Mouse (Mus musculus) layer of hippocampus, postnatal 14 days (tissue): ENCODE results near the gene Gm10181. TPM values are rescaled to one million over a fixed set of nuclear protein-coding genes. Genes with fewer than 3 reads are reported as not detected.
"Not testable (repeated sequence)": the region's sequence is repeated elsewhere in the genome, so short reads cannot be mapped to it uniquely, and the experiment has no call there.

ENCODE experiments used
- DNase-seq, 2 experiments: peaks; one replicate each; pipeline ENCODE4 v3.0.0; 2021 to 2022; ENCODE audit warnings: low spot score in 2 of 2, mixed read lengths in 1 of 2
- long read RNA-seq, 2 experiments: library from polyadenylated mRNA; stranded (forward); transcript quantifications; one replicate each; pipeline ENCODE4 v2.0.0; 2021
- total RNA-seq, 2 experiments: library from RNA; stranded (reverse); gene quantifications; 2 replicates each; pipeline ENCODE4 v1.2.3; 2021

Gm10181 gene
- total RNA-seq, result not detected
- long read RNA-seq, experiment 1, result 0 reads
- long read RNA-seq, experiment 2, result 0 reads

DNA sequence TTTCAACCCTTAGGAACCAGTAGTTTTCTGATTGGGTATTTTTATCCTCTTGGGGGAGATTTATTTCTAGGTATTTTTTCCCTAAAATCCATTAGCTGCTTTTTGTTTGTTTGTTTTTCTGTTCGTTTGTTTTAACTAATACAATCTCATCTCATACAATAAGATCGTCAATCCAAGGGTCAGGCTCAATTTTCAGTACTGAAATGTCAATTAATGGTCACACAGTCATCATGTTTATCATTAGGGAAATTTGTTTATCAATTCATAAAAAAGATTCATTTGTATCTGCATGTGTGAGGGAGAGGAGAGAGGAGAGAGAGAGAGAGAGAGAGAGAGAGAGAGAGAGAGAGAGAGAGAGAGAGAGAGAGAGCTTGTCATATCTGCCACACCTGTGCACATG lies at the start of gene Gm10181:
TSS of gene Gm10181 (plus strand) at position 301 of the 400 bp plus-strand sequence.
- no peak for DNase-seq

DNA sequence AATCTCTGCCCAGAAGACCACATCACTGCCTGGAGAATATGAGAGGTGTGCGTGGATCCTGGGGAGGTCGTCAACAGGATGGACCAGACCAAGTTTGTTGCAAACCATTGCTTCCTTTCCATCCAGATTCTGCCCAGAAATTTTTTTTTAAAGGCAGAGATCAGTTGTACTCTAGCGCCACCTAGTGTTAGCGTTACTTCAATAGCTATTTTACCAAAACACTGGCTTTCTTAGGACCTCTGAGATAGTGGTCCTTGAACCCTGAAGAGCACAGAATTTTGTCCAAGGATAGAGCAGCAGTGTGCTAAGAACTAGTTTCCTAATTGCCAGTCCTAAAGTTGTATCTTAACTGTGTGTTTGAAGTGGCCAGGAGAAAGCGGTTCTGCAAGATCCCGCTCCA lies 47.6 kb upstream of the Gm10181 start:
- DNase-seq, result peak; percentile 19 to 67

DNA sequence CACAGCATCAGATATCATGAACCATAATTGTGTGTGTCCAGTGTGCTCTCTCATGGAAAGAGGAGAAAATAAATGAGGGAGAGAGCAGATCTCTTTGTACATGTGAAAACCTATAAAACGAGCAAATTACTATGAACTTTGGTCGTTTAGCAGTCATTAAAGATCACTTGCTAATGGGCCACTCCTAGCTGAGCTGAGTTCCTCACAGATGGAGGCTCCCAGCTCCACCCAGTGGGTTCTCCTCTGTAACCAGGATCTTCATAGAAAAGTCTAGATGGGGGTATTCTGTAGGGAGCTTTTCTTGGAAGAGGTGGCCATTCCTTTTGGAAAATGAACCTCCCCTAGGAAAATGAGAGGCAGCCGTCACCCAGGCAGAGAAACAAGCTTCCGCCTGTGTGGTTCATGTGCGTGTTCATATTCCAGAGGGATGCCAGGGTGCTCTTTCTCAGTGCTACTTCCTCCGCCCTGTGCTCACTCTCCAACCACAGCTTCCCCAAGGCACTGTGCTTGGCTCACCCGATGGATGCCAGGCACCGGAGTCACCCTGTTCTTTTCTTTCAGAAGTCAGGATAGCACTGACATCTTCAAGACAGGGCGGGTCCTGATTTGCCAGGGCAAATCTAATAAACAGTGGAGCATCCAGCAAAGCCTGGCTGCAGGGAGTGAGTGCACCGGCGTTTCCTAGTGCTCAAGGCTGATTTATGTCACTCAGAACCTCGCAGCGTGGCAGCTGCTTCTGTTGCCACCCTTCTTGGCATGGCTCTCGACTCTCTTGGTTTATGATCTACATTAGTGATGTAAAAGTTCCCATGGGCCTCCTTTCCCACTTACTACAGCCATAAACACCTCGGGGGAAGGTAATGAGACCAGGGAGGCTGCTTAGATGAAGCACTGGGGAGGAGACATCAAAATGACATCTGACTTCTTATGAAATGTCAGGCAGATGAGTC lies 46.8 kb upstream of the Gm10181 start:
- DNase-seq, result no peak

GRCm38 (mm10) chr9:25044325-25044724 lies 44.9 kb upstream of the Gm10181 start:
- DNase-seq, result no peak

DNA sequence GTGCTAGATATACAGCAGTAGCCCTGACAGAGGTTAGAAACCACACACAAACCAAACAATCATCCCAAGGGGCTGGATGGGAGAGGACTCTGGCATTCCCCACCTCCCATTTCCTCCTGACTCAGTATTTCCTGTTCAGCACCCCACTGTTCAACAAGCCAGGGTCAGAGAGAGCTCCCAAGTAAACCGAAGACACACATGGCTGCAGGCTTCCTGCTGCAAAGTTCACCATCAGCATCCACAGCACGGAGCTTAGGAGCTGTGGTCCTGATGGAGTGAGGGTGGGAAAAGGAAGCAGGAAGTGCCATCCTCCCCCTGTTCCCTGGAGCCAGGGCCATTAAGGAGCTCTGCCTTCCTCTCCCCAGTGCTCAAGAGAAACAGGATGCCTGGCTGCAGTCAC lies 40.9 kb upstream of the Gm10181 start:
- no peak for DNase-seq

- DNase-seq, result no peak
Observed at GRCm38 (mm10) chr9:25048940-25049339, 40.3 kb upstream of the Gm10181 start.

DNA sequence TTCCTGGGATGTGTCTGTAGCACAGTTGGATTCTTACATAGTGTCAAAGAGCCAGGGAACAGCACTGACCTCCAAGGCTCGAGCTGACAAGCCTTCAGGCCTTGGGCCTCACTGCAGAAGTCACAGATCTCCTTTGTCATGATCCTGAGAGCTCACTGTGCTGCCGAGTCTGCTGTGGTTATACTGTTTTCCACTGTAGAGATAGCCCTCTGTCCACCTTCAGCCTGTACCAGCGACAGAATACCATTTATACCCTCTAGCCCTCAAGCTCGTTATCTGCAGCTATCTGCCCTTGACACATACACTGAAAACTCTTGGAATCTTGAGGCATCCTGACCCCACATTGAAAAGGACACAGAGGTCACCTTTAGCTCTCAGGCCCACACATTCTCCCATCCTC lies 37.3 kb upstream of the Gm10181 start:
- no peak for DNase-seq

DNA sequence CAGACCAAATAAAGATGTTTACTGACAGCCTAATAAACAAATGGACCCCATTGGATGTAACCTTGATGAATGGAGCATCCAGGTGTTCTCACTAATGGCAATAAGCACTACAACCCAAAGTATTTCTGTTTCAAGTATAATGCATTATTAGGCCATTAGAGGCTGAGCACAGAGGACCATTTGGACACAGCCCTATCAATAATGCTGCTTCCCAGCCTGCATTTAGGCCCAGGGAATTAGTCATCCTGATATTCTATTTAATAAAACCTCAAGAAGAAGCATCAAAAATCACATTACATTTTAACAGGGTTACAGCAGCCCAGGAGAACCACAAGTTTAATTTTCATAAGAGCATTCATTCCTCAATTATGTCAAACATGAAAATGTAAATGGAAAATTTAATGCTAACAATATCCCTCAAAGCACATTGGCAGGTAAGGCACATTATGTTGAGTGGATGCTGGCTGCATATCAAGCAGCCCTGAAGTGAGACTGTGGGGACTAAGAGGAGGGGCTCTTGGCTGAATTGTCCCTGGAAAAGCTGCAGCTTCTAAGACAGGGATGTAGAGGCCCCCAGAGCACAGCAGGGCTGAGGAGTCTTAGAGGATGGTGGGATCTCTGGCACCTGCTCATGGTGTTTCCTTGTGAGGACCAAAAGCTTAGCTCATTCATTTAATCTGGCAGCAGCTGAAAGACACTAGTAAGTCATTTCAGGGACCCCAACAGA lies 33.4 kb upstream of the Gm10181 start:
- DNase-seq, result no peak

DNA sequence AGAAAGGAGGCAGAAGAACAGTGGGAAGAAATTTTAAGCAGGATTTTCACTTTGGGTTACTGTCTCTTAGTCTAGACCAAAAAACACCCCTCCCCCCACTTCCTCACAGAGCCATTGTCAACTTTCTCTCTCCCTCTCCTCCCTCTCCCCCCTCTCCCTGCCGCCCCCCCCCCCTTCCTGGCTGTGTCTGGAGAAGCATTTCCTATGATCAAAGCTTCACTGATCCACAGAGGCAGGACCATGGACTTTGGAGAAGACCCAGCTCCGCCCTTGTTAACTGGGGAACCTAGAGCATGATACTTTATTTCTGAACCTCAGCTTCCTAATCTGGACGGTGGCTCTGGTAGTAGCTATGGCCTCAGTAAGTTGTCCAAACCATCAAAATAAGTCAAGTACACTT lies 30.5 kb upstream of the Gm10181 start:
- DNase-seq, result no peak

GRCm38 (mm10) chr9:25072666-25073065 lies 16.6 kb upstream of the Gm10181 start:
- DNase-seq, result no peak

- peak in 1 of 2 experiments; percentile 14 for DNase-seq
Observed at GRCm38 (mm10) chr9:25075977-25076376, 13.2 kb upstream of the Gm10181 start.

- DNase-seq, result no peak
Observed at GRCm38 (mm10) chr9:25076505-25076904, 12.7 kb upstream of the Gm10181 start.

DNA sequence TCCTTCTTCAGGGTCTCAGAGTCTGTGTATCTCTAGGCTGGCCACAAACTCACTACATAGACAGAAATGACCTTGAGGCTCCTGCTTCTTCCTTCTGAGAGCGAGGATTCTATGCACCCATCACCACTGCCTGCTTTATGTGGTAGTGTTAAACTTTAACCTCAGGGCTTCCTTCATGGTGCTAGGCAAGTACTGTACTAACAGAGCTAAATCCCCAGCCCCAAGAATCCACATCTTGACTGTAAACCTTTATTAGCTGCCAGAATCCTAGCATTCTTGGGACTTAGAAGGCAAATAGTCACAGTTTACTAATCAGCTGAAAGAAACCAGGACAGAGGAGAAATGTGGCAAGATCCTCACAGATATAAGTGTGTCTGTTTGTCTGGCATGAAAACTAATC lies 1.6 kb downstream of the Gm10181 start:
- no peak for DNase-seq

GRCm38 (mm10) chr9:25102881-25103280 lies 13.7 kb downstream of the Gm10181 start:
- DNase-seq, result no peak

DNA sequence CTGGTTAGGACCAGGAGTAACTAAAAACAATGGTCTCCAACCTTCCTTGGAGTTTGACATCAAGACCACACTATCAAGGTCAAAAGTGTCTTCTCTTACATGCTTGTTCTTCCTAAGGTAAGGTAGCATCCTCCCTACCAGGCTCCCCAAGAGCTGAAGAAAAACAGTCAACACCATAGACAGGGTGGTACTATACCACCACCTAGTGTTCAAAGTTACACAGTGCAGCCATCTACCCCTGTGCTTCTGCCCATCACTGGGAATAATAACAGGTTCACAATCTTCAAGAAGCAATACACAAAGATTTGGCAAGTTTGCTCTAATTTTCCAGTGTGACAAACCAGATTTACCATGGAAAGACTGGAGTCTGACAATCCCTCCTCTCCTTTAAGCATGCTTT lies 15.4 kb downstream of the Gm10181 start:
- peak; percentile 23 to 56 for DNase-seq

DNA sequence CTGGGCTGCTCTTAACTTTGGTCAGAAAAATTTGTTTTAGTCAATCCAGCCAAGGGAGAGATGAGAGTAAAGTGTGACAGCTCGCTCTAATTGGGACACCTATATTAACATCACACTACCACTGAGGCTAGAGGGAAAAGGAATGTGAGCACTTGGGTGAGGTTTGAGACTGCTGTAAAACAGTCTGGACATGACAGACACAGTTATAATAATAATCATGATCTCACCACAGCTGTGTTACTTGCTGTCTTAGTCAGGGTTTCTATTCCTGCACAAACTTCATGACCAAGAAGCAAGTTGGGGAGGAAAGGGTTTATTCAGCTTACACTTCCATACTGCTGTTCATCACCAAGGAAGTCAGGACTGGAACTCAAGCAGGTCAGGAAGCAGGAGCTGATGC lies 34.4 kb downstream of the Gm10181 start:
- DNase-seq, result not testable (repeated sequence)

GRCm38 (mm10) chr9:25124048-25124447 lies 34.8 kb downstream of the Gm10181 start:
- DNase-seq, result no peak

- DNase-seq, result no peak
Observed at GRCm38 (mm10) chr9:25132253-25132652, 43.0 kb downstream of the Gm10181 start.

- no peak for DNase-seq
Observed at GRCm38 (mm10) chr9:25132920-25133319, 43.7 kb downstream of the Gm10181 start.

DNA sequence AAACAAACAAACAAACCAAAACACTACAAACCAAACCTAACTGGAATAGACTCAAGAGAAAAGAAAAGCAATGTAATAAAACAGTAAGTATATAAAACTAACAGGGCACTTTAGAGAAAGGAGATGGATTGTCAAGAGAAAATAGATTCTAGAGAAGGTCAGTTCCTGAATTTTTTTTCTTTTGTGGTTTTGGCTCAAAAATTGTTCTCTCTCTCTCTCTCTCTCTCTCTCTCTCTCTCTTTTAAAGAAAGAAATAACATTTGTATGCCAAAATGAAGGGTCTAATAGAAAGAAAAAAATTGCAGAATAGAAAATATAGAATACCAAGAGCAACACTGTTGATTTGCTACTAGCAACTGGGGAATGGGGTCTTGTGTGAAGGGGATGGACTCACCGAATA lies 49.7 kb downstream of the Gm10181 start:
- DNase-seq, result no peak
